Mouse (Mus musculus): Measurements from ENCODE around the gene Lrrc15. TPM values are rescaled to one million over a fixed set of nuclear protein-coding genes. Genes with fewer than 3 reads are reported as not detected.

The Lrrc15 gene
- polyA plus RNA-seq, 1 experiment from 2014 or later = 4.9 TPM

DNA sequence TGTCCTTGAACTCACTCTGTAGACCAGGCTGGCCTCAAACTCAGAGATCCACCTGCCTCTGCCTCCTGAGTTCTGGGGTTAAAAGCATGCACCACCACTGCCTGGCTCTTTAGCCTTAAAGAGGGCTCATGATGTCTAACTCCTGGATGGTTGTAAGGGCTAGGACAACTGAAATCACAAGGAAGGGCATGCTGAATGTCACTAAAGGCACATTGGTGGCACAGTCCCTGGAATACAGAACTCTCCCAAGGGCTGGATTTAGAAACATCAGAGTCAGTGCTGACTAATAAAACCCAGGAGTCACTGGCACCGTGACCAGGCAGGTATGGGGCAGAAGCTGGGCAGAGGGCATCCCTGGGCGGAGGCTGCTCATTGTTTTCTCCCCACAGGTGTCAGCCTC, 20.4 kb upstream of the Lrrc15 start:
- Histone ChIP-seq H3K4me2 (replicated peaks) (no peak overlapping the region), H3K9me3 (replicated peaks) (no peaks in the 10 kb centered on the region), H3K4me3 (replicated peaks) (no peak overlapping the region), H3K27ac (replicated peaks) (no peak overlapping the region), H3K36me3 (no peaks in the 10 kb centered on the region), H3K27me3 (peaks cover 28% of the 10 kb centered on the region), H3K4me1 (peaks cover 4% of the 10 kb centered on the region; the same call in 1 of the 2 replicates), H3K9ac (no peak overlapping the region)
- ATAC-seq (ENCODE audit: insufficient number of reproducible peaks, low FRiP score, low TSS enrichment, low read depth) = no peak
- WGBS = 81% methylated on average over 2 of the region's 2 CpGs

GRCm38 (mm10) chr16:30302686-30303085, 19.6 kb upstream of the Lrrc15 start:
- Histone ChIP-seq H3K9ac (no peak overlapping the region), H3K27me3 (peaks cover 21% of the 10 kb centered on the region), H3K27ac (replicated peaks) (no peak overlapping the region), H3K4me1 (no peaks in the 10 kb centered on the region), H3K36me3 (no peaks in the 10 kb centered on the region), H3K4me3 (replicated peaks) (no peak overlapping the region), H3K4me2 (replicated peaks) (no peak overlapping the region), H3K9me3 (replicated peaks) (no peaks in the 10 kb centered on the region)
- 77% methylated on average over 6 of the region's 6 CpGs for WGBS
- ATAC-seq (ENCODE audit: insufficient number of reproducible peaks, low FRiP score, low TSS enrichment, low read depth) = no peak

DNA sequence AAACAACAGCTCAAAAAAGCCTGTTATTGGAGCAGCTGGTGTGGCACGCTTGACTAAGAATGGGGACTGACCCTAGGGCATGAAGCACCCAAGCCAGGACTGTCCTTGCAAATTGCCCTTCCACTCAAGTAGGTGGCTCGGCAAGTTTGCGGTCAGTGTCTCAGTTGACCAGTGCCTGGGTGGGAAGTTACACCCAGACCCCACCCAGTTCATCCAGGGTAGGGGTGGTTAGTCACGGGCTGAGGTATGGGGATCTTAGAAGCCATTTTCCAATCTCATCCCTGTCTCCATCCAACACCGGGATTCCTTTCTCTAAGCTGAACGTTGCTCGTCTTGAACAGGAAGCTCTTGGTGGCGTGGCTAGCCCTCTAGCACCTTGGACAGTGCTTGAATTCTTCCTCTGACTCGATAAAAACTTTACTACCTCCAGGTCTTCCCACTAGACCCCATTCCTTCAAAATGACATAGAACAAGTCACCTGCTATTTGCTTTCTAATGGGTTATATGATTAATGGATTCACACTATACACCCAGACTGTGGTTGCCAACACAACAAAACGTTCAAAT, 16.7 kb upstream of the Lrrc15 start:
- ATAC-seq (ENCODE audit: insufficient number of reproducible peaks, low FRiP score, low TSS enrichment, low read depth) = no peak
- Histone ChIP-seq H3K4me1 (no peaks in the 10 kb centered on the region), H3K9ac (no peak overlapping the region), H3K27ac (replicated peaks) (no peak overlapping the region), H3K27me3 (peaks cover 5% of the 10 kb centered on the region; the same call in 1 of the 2 replicates), H3K4me2 (replicated peaks) (no peak overlapping the region), H3K36me3 (no peaks in the 10 kb centered on the region), H3K9me3 (replicated peaks) (no peaks in the 10 kb centered on the region), H3K4me3 (replicated peaks) (no peak overlapping the region)
- WGBS = 59% methylated on average over 10 of the region's 10 CpGs

DNA sequence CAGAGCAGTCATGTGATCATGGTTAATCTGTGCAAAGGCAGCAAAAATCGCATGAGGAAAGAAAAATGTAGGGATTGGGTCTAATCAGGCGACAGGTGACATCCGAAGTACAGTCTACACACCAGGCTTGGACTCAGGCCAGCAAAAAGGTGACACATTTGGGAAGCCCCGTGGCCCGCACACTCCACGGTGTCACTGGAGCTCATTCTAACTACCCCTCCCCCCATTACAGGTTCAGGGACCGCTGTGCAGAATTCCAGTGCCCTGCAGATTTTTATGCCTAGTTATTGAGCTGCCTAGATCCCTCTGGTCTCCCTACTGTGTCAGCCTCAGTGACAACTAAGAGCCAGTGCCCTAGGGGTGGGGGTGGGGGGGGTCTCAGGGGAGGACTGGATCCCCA, 14.4 kb upstream of the Lrrc15 start:
- no peak overlapping the region for H3K9ac ChIP-seq
- H3K4me2 ChIP-seq (replicated peaks) = no peak overlapping the region
- no peak overlapping the region for H3K27ac ChIP-seq (replicated peaks)
- H3K4me1 ChIP-seq = no peaks in the 10 kb centered on the region
- no peaks in the 10 kb centered on the region for H3K9me3 ChIP-seq (replicated peaks)
- 82% methylated on average over 7 of the region's 7 CpGs for WGBS
- ATAC-seq (ENCODE audit: insufficient number of reproducible peaks, low FRiP score, low TSS enrichment, low read depth) = no peak
- H3K4me3 ChIP-seq (replicated peaks) = no peak overlapping the region
- no peaks in the 10 kb centered on the region for H3K36me3 ChIP-seq
- H3K27me3 ChIP-seq = no peaks in the 10 kb centered on the region

GRCm38 (mm10) chr16:30296601-30297275, 13.7 kb upstream of the Lrrc15 start:
- Histone ChIP-seq H3K9ac (no peak overlapping the region), H3K4me3 (replicated peaks) (no peak overlapping the region), H3K27me3 (no peaks in the 10 kb centered on the region), H3K36me3 (no peaks in the 10 kb centered on the region), H3K4me1 (no peaks in the 10 kb centered on the region), H3K9me3 (replicated peaks) (no peaks in the 10 kb centered on the region), H3K27ac (replicated peaks) (no peak overlapping the region), H3K4me2 (replicated peaks) (no peak overlapping the region)
- WGBS = 84% methylated on average over 11 of the region's 11 CpGs
- no peak for ATAC-seq (ENCODE audit: insufficient number of reproducible peaks, low FRiP score, low TSS enrichment, low read depth)

DNA sequence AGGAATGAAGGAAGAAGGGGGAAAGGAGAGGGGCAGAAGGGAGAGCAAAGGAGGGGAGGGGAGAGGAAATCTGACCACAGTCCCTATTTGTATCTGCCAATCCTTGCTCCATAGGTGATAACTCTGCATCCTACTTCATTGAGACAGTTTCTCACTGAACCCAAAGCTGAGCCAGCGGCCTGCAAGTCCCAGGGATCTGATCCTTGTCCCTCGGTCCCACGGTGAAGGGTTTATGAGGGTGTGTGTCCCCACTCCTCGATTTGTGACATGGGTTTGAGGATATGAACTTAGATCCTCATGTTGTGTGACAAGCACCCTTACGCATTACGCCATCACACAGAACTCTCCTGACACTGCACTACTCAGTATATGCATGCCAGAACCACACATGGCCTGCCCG, 12.1 kb upstream of the Lrrc15 start:
- H3K27ac ChIP-seq (replicated peaks) = no peak overlapping the region
- H3K36me3 ChIP-seq = no peaks in the 10 kb centered on the region
- H3K4me1 ChIP-seq = no peaks in the 10 kb centered on the region
- ATAC-seq (ENCODE audit: insufficient number of reproducible peaks, low FRiP score, low TSS enrichment, low read depth) = no peak
- no peaks in the 10 kb centered on the region for H3K27me3 ChIP-seq
- no peak overlapping the region for H3K9ac ChIP-seq
- no peaks in the 10 kb centered on the region for H3K9me3 ChIP-seq (replicated peaks)
- H3K4me3 ChIP-seq (replicated peaks) = no peak overlapping the region
- no peak overlapping the region for H3K4me2 ChIP-seq (replicated peaks)
- 88% methylated on average over 7 of the region's 7 CpGs for WGBS

DNA sequence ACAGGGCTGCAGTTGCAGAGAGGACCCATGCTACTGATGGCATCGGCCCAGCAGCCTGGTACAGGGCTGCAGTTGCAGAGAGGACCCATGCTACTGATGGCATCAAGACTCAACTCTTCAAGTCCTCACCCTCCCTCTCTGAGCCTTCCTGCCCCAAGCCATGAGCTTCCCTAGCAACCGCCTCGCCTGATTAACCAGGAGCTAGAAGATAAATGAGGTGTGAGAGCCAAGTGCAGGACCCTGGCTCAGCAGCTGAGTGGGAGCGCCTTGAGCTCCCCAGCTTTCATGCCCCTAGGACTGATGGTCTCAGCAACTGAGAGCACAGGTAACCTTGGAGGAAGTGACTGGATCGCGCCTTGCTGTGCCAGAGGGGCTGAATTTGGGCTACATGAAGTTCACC, 7.4 kb upstream of the Lrrc15 start:
- H3K9me3 ChIP-seq (replicated peaks) = no peaks in the 10 kb centered on the region
- no peak overlapping the region for H3K4me2 ChIP-seq (replicated peaks)
- WGBS = 79% methylated on average over 6 of the region's 6 CpGs
- H3K4me3 ChIP-seq (replicated peaks) = no peak overlapping the region
- H3K27ac ChIP-seq (replicated peaks) = no peak overlapping the region
- H3K9ac ChIP-seq = no peak overlapping the region
- H3K36me3 ChIP-seq = no peaks in the 10 kb centered on the region
- H3K27me3 ChIP-seq = peaks cover 3% of the 10 kb centered on the region; the same call in 1 of the 2 replicates
- no peak for ATAC-seq (ENCODE audit: insufficient number of reproducible peaks, low FRiP score, low TSS enrichment, low read depth)
- peaks cover 2% of the 10 kb centered on the region; the same call in 1 of the 2 replicates for H3K4me1 ChIP-seq

DNA sequence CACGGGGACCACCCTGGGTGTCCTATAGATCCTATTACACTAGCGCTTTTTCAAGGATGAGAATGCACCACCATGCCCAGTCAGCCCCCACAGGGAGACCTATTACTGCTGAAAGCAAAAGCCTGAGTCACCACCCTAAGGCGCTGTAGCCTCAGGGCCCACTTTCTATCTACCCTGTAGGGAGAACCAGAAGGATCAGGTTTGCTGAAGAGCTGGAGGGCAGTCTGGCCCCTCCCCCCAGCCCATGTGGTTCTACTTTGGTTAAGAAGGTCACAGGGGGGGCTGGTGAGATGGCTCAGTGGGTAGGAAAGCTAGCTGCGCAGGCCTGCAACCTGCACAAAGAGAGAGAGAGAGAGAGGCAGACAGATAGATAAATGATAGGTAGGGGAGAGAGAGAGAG, 2.6 kb upstream of the Lrrc15 start:
- Histone ChIP-seq H3K27ac (replicated peaks) (no peak overlapping the region), H3K9ac (no peak overlapping the region), H3K4me2 (replicated peaks) (no peak overlapping the region), H3K9me3 (replicated peaks) (no peaks in the 10 kb centered on the region), H3K4me1 (peaks cover 30% of the 10 kb centered on the region), H3K27me3 (peaks cover 35% of the 10 kb centered on the region), H3K4me3 (replicated peaks) (no peak overlapping the region), H3K36me3 (no peaks in the 10 kb centered on the region)
- no peak for ATAC-seq (ENCODE audit: insufficient number of reproducible peaks, low FRiP score, low TSS enrichment, low read depth)
- WGBS = 41% methylated on average over 4 of the region's 4 CpGs

- H3K9me3 ChIP-seq (replicated peaks) = no peaks in the 10 kb centered on the region
- no peaks in the 10 kb centered on the region for H3K36me3 ChIP-seq
- peak overlapping the region; percentile 38 for H3K4me2 ChIP-seq (replicated peaks)
- peak overlapping the region; percentile 10; the same call in 1 of the 2 replicates for H3K4me3 ChIP-seq (replicated peaks)
- H3K4me1 ChIP-seq = peaks cover 39% of the 10 kb centered on the region
- ATAC-seq (ENCODE audit: insufficient number of reproducible peaks, low FRiP score, low TSS enrichment, low read depth) = no peak
- WGBS = 3% methylated on average over 15 of the region's 15 CpGs
- H3K27ac ChIP-seq (replicated peaks) = no peak overlapping the region
- no peak overlapping the region for H3K9ac ChIP-seq
- H3K27me3 ChIP-seq = peaks cover 35% of the 10 kb centered on the region
Observed at GRCm38 (mm10) chr16:30283743-30284337, 784 bp upstream of the Lrrc15 start.

GRCm38 (mm10) chr16:30280676-30281297, 2.3 kb downstream of the Lrrc15 start:
- H3K4me1 ChIP-seq = peaks cover 54% of the 10 kb centered on the region
- peak overlapping the region; percentile 12; the same call in 1 of the 2 replicates for H3K4me2 ChIP-seq (replicated peaks)
- H3K27me3 ChIP-seq = peaks cover 35% of the 10 kb centered on the region
- no peaks in the 10 kb centered on the region for H3K36me3 ChIP-seq
- ATAC-seq (ENCODE audit: insufficient number of reproducible peaks, low FRiP score, low TSS enrichment, low read depth) = peak; percentile 25; the same call in 1 of the 2 replicates
- H3K9me3 ChIP-seq (replicated peaks) = no peaks in the 10 kb centered on the region
- no peak overlapping the region for H3K9ac ChIP-seq
- H3K4me3 ChIP-seq (replicated peaks) = no peak overlapping the region
- peak overlapping the region; percentile 68; the same call in 1 of the 2 replicates for H3K27ac ChIP-seq (replicated peaks)
- WGBS = 6% methylated on average over 4 of the region's 4 CpGs

DNA sequence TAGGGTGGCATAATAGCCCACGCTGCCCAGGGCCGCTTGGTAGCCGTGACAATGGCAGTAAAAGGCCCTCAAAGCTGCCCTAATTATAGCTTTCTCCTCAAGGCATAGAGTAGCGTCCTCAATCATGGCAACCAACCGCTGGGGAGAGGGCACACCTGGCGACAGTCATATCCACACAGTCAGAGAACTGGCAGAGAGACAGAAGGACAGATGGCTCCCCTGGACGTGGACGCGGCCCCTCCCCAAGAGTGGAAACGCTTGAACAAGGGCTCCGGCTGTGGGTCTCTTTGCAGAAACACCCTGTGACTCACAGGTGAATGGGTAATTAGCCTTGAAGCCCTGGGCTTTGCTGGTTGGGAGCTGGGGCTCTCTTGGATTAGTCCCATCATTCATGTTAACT, 4.7 kb downstream of the Lrrc15 start:
- Histone ChIP-seq H3K4me3 (replicated peaks) (no peak overlapping the region), H3K27ac (replicated peaks) (no peak overlapping the region), H3K9me3 (replicated peaks) (no peaks in the 10 kb centered on the region), H3K36me3 (no peaks in the 10 kb centered on the region), H3K9ac (no peak overlapping the region), H3K4me1 (peaks cover 51% of the 10 kb centered on the region), H3K27me3 (peaks cover 16% of the 10 kb centered on the region), H3K4me2 (replicated peaks) (no peak overlapping the region)
- ATAC-seq (ENCODE audit: insufficient number of reproducible peaks, low FRiP score, low TSS enrichment, low read depth) = no peak
- WGBS = 68% methylated on average over 11 of the region's 11 CpGs

Data from embryonic facial prominence, embryonic 15.5 days (tissue).